Mouse (Mus musculus): Measurements from ENCODE around the gene Paxx.

Paxx gene

DNA sequence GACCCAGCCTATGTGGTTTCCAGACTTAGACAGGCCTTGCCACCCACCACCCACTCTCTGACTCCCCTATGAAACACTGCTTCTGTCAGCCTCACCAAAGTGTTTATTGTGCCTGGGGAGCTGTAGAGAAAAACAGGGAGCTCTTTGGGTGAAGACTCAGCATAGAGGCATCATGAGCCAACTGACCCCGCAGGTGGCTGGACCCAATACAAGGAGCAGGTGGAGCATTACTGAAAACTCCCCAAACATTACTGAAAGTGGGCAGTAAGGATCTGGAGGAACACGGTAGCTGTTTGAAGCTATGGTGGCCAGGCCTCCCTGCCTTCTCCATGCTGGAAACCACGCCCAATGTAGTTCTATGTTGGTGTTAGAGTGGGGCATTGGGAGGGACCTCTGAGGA is 2.7 kb upstream of the Paxx start:
- TF ChIP-seq CTCF (conservative IDR thresholded peaks at IDR 0.05; ENCODE audit: low read length) (no peak), NANOG (IDR thresholded peaks at IDR 0.05; ENCODE audit: borderline replicate concordance, low read length) (no peak), POU5F1 (IDR thresholded peaks at IDR 0.05; ENCODE audit: borderline replicate concordance, low read length) (no peak)
- Histone ChIP-seq H3K9me3 (ENCODE audit: low read length) (no peaks in the 10 kb centered on the region), H3K4me1 (replicated peaks; ENCODE audit: low read depth, low read length) (peaks cover 39% of the 10 kb centered on the region), H3K4me3 (replicated peaks; ENCODE audit: low read length) (no peak overlapping the region), H3K36me3 (ENCODE audit: insufficient read depth, low read length) (no peaks in the 10 kb centered on the region), H3K27me3 (ENCODE audit: insufficient read depth, low read length) (peaks cover 17% of the 10 kb centered on the region)

GRCm38 (mm10) chr2:25461407-25461806 is 513 bp upstream of the Paxx start:
- Histone ChIP-seq H3K36me3 (ENCODE audit: insufficient read depth, low read length) (no peaks in the 10 kb centered on the region), H3K9me3 (ENCODE audit: low read length) (no peaks in the 10 kb centered on the region), H3K4me3 (replicated peaks; ENCODE audit: low read length) (peak overlapping the region; percentile 87), H3K4me1 (replicated peaks; ENCODE audit: low read depth, low read length) (peaks cover 40% of the 10 kb centered on the region), H3K27me3 (ENCODE audit: insufficient read depth, low read length) (peaks cover 27% of the 10 kb centered on the region)
- TF ChIP-seq CTCF (conservative IDR thresholded peaks at IDR 0.05; ENCODE audit: low read length) (no peak), POU5F1 (IDR thresholded peaks at IDR 0.05; ENCODE audit: borderline replicate concordance, low read length) (no peak), NANOG (IDR thresholded peaks at IDR 0.05; ENCODE audit: borderline replicate concordance, low read length) (no peak)

DNA sequence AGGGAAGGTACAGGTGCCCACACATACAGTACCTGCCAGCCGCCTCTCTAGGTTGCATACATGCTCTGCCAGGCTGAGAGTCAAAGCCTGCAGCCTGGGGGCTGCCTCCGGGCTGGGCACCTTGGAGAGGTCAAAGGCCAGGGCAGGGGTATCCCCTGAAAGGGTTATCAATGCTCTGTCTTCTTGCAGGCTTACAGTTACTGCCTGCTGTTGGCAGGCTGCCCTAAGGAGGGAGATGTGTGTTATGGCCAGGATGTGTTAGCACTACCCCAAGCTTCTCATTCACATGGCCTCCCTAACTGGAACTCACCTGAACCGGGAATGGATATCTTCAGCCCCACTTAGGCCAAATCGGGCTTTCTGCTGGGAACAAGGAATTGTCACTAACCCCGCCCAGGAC is 759 bp downstream of the Paxx start:
- H3K4me3 ChIP-seq (replicated peaks; ENCODE audit: low read length) = peak overlapping the region; percentile 87
- no peaks in the 10 kb centered on the region for H3K36me3 ChIP-seq (ENCODE audit: insufficient read depth, low read length)
- peaks cover 33% of the 10 kb centered on the region for H3K27me3 ChIP-seq (ENCODE audit: insufficient read depth, low read length)
- no peaks in the 10 kb centered on the region for H3K9me3 ChIP-seq (ENCODE audit: low read length)
- no peak for TF ChIP-seq CTCF (conservative IDR thresholded peaks at IDR 0.05; ENCODE audit: low read length)
- H3K4me1 ChIP-seq (replicated peaks; ENCODE audit: low read depth, low read length) = peaks cover 48% of the 10 kb centered on the region

- Histone ChIP-seq H3K9me3 (ENCODE audit: low read length) (no peaks in the 10 kb centered on the region), H3K4me3 (replicated peaks; ENCODE audit: low read length) (peak overlapping the region; percentile 39), H3K36me3 (ENCODE audit: insufficient read depth, low read length) (no peaks in the 10 kb centered on the region), H3K27me3 (ENCODE audit: insufficient read depth, low read length) (peaks cover 33% of the 10 kb centered on the region), H3K4me1 (replicated peaks; ENCODE audit: low read depth, low read length) (peaks cover 48% of the 10 kb centered on the region)
- TF ChIP-seq POU5F1 (IDR thresholded peaks at IDR 0.05; ENCODE audit: borderline replicate concordance, low read length) (no peak), CTCF (conservative IDR thresholded peaks at IDR 0.05; ENCODE audit: low read length) (no peak), NANOG (IDR thresholded peaks at IDR 0.05; ENCODE audit: borderline replicate concordance, low read length) (no peak)
Measured at GRCm38 (mm10) chr2:25458911-25459310, 2.0 kb downstream of the Paxx start.

GRCm38 (mm10) chr2:25457022-25457896 is 3.6 kb downstream of the Paxx start:
- no peaks in the 10 kb centered on the region for H3K9me3 ChIP-seq (ENCODE audit: low read length)
- no peak for TF ChIP-seq CTCF (conservative IDR thresholded peaks at IDR 0.05; ENCODE audit: low read length)
- no peak for TF ChIP-seq NANOG (IDR thresholded peaks at IDR 0.05; ENCODE audit: borderline replicate concordance, low read length)
- no peak for TF ChIP-seq POU5F1 (IDR thresholded peaks at IDR 0.05; ENCODE audit: borderline replicate concordance, low read length)
- peaks cover 33% of the 10 kb centered on the region for H3K27me3 ChIP-seq (ENCODE audit: insufficient read depth, low read length)
- peaks cover 48% of the 10 kb centered on the region for H3K4me1 ChIP-seq (replicated peaks; ENCODE audit: low read depth, low read length)
- H3K4me3 ChIP-seq (replicated peaks; ENCODE audit: low read length) = no peak overlapping the region
- H3K36me3 ChIP-seq (ENCODE audit: insufficient read depth, low read length) = no peaks in the 10 kb centered on the region

GRCm38 (mm10) chr2:25456205-25456953 is 4.5 kb downstream of the Paxx start, which contains the start of gene Clic3:
TSS of gene Clic3 (plus strand) at chr2:25456838.
- H3K36me3 ChIP-seq (ENCODE audit: insufficient read depth, low read length) = no peaks in the 10 kb centered on the region
- TF ChIP-seq CTCF (conservative IDR thresholded peaks at IDR 0.05; ENCODE audit: low read length) = no peak
- no peak for TF ChIP-seq NANOG (IDR thresholded peaks at IDR 0.05; ENCODE audit: borderline replicate concordance, low read length)
- TF ChIP-seq POU5F1 (IDR thresholded peaks at IDR 0.05; ENCODE audit: borderline replicate concordance, low read length) = no peak
- no peak within 1 kb of the TSS for H3K4me3 ChIP-seq (replicated peaks; ENCODE audit: low read length)
- H3K9me3 ChIP-seq (ENCODE audit: low read length) = no peaks in the 10 kb centered on the region
- H3K27me3 ChIP-seq (ENCODE audit: insufficient read depth, low read length) = peaks cover 33% of the 10 kb centered on the region
- H3K4me1 ChIP-seq (replicated peaks; ENCODE audit: low read depth, low read length) = peaks cover 45% of the 10 kb centered on the region

DNA sequence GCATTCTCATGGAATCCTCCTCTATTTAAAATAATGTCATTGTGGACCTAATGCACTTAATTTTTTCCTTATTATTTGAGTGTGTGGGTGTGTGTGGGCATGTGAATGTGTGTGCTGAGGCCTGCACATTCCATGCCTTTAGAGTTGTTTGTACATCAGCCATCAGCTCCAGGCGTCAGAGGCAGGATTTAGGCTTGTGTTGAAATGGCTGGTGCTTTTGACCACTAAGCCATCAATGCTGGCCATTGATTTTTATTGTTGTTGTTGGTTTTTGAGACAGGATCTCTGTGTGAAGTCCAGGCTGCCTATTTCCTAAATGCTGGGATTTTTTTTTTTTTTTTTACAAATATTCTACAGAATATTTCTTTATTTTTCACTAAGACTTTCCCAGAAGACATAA is 7.9 kb downstream of the Paxx start:
- Histone ChIP-seq H3K9me3 (ENCODE audit: low read length) (no peaks in the 10 kb centered on the region), H3K4me3 (replicated peaks; ENCODE audit: low read length) (no peak overlapping the region), H3K27me3 (ENCODE audit: insufficient read depth, low read length) (peaks cover 19% of the 10 kb centered on the region), H3K36me3 (ENCODE audit: insufficient read depth, low read length) (no peaks in the 10 kb centered on the region; the same call in 1 of the 2 replicates), H3K4me1 (replicated peaks; ENCODE audit: low read depth, low read length) (peaks cover 17% of the 10 kb centered on the region)
- TF ChIP-seq POU5F1 (IDR thresholded peaks at IDR 0.05; ENCODE audit: borderline replicate concordance, low read length) = no peak
- no peak for TF ChIP-seq CTCF (conservative IDR thresholded peaks at IDR 0.05; ENCODE audit: low read length)
- no peak for TF ChIP-seq NANOG (IDR thresholded peaks at IDR 0.05; ENCODE audit: borderline replicate concordance, low read length)

- TF ChIP-seq CTCF (conservative IDR thresholded peaks at IDR 0.05; ENCODE audit: low read length) = no peak
- TF ChIP-seq POU5F1 (IDR thresholded peaks at IDR 0.05; ENCODE audit: borderline replicate concordance, low read length) = no peak
- TF ChIP-seq NANOG (IDR thresholded peaks at IDR 0.05; ENCODE audit: borderline replicate concordance, low read length) = no peak
- H3K9me3 ChIP-seq (ENCODE audit: low read length) = no peaks in the 10 kb centered on the region
- H3K4me1 ChIP-seq (replicated peaks; ENCODE audit: low read depth, low read length) = peaks cover 18% of the 10 kb centered on the region
- H3K27me3 ChIP-seq (ENCODE audit: insufficient read depth, low read length) = peaks cover 14% of the 10 kb centered on the region
- H3K36me3 ChIP-seq (ENCODE audit: insufficient read depth, low read length) = no peaks in the 10 kb centered on the region; the same call in 1 of the 2 replicates
- no peak overlapping the region for H3K4me3 ChIP-seq (replicated peaks; ENCODE audit: low read length)
Measured at GRCm38 (mm10) chr2:25450853-25451647, 9.8 kb downstream of the Paxx start.
